Mouse (Mus musculus): ENCODE results near the gene Dnajb3. TPM values are rescaled to one million over a fixed set of nuclear protein-coding genes. Genes with fewer than 3 reads are reported as not detected.
"Not testable (repeated sequence)": the region's sequence is repeated elsewhere in the genome, so short reads cannot be mapped to it uniquely, and the experiment has no call there.

Dnajb3 gene
- total RNA-seq, 2 experiments from 2014 or later, result 0.27 TPM; not detected in 1

GRCm38 (mm10) chr1:88231803-88232499 lies 26.4 kb upstream of the Dnajb3 start:
- no peak for DNase-seq

DNA sequence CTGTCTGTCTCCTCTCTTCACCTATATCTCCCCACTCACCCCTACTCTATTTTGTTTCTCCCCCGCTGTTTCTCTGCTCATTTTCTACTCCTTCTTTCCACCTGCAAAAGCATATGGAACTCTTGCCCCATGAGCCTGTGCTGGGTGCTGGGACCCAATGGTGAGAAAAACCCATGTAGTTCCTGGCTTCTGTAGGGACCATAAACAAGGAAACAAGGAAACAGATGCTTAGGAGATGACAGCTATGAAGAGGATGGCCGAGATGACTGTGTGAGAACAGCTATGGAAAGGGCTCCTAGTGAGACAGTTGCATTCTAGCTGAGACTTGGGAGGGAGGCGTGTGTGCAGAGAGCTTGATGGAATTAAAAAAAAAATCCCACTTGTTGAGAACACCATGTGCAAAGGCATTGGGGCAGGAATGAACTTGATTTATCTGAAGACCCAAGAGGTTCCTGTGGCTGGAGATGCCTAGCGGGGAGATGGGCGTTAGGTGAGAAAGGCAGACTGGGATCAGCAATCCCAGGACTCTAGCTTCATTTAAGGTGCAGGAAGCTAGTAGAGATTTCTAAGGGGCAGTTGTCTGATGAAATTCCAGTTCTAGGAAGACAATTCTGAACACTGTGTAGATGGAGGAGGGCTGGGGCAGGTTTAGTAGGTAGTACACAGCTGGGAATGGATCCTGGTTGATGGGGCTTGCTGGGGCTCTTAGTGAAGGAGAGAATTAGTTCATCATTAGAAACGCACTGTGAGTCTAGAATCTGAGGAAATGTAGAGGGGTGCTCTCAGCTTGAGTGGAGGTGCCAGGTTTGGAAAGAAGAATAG lies 25.6 kb upstream of the Dnajb3 start:
- DNase-seq, result no peak

DNA sequence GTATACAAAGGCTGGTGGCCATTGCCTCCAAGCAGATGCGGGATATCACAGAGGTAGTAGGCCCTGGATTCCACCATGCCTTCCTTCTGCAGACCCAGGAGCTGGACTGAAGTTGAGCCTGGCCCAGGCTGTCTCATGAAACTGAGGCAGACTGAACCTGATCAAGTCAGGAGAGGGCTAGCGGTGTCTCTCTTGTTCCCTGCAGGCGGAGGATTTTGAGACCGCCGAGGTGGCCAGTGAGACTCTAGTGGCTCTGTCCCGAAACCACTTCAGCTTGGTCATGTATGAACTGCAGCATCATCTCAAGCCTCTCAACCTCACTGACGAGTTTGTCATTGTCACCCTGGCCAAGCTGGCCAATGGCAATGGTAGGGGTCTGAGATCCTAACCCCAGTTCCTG lies 24.8 kb upstream of the Dnajb3 start:
- DNase-seq, result no peak

- DNase-seq, result no peak
Observed at GRCm38 (mm10) chr1:88229986-88230385, 24.4 kb upstream of the Dnajb3 start.

DNA sequence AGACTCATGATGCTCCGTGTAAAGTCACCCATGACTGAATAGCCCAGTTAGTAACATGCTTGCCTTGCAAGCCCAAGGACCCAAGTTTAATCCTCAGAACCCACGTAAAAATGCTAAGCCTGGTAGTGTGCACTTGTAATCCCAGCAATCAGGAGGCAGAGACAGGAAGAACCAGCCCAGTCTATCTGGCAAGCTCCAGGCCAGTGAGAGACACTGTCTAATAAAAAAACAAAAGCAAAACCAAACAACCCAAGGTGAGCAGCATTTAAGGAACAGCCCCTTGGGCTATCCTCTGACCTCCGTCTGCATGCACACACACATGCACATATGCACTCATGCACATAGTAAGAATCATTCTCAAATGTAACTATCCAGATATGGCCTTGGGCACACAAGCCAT lies 24.0 kb upstream of the Dnajb3 start:
- DNase-seq, result no peak

DNA sequence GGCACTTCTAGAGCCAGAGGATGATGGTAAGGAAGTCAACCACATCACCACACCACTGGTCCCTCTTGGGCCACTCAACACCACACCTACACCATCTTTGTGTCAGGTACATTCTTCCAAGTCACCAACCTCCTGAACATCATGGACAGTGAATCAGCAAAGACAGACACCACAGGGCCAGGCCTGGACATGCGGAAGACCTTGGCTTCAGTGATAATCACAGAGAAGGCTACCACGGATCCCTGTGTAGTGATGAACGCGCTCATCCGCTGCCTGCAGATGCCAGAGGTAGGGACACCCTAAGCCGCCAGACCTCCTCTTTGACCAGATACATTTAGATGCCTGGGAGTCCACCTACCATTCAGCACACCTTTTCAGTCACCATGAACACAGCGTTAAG lies 22.5 kb upstream of the Dnajb3 start:
- peak; percentile 19 for DNase-seq

- DNase-seq, result peak; percentile 7
Observed at GRCm38 (mm10) chr1:88227482-88227881, 21.9 kb upstream of the Dnajb3 start.

DNA sequence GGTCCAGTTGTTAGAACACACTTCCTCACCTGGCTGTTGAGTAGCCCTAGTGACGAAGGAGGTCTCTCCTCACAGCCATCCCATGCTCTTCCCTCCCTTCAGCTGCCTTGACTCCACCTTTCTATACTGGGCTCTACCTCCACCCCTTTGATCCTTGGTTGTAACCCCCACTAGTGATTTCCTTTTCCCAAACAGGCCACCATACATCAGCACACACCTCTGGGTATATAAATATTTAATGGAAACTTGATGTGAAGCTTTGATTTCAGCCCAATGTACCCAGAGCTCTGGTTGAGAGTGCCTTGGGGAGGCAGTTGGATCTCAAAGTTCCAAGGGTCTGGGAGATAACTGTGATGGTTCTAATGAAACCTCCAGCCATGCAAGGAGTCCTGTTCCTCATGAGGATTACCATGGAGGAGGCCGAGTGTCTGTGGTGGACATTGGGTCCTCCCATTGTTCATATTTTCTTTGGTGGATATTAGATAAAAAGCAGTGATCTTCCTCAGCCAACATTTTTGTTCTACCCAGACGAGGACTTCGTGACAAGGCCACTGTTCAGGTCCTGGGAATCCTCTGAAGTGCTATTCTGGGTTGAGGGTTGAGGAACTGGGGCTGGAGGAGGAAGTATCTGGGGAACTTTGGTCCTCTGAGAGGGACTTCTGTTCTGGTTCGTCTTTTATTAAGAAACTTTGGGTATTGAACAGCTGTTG lies 21.2 kb upstream of the Dnajb3 start, which contains the start of gene Mroh2a:
Gene Mroh2a, plus strand, starts transcription at position 317 of the 710 bp plus-strand sequence.
- peak; percentile 12 for DNase-seq

DNA sequence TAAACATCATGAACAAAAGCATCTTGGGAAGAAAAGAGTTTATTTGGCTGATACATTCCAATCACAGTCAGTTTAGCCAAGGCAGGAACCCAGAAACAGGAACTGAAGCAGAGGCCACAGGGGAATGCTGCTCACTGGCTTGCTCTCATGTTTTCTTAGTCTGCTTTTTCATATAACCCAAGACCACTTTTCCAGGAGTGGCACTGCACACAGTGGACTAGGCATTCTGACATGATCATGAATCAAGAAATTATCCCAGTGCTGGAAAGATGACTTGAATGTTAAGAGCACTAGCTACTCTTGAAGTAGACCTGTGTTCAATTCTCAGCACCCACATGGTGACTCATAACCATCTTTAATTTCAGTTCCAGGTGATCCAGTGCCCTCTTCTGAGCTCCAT lies 20.2 kb upstream of the Dnajb3 start:
- peak; percentile 5 for DNase-seq

DNA sequence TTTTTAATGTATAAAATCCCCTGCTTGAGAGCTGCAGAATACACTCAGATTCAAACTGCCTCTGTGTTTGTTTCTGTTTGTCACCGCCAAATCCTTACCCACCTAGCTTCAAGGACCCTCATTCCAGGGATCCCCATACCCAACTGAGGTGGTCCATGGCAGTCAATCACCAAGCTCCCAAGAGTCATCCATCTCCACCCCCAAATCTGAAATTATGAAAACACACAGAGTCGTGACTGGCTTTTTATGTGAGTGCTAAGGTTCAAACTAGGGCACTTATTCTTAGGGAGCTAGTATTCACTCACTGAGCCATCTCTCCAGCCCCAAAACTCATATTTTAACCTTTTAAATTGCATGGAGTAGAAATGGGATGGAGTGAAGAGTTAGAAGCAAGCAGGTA lies 19.7 kb upstream of the Dnajb3 start:
- not testable (repeated sequence) for DNase-seq

DNA sequence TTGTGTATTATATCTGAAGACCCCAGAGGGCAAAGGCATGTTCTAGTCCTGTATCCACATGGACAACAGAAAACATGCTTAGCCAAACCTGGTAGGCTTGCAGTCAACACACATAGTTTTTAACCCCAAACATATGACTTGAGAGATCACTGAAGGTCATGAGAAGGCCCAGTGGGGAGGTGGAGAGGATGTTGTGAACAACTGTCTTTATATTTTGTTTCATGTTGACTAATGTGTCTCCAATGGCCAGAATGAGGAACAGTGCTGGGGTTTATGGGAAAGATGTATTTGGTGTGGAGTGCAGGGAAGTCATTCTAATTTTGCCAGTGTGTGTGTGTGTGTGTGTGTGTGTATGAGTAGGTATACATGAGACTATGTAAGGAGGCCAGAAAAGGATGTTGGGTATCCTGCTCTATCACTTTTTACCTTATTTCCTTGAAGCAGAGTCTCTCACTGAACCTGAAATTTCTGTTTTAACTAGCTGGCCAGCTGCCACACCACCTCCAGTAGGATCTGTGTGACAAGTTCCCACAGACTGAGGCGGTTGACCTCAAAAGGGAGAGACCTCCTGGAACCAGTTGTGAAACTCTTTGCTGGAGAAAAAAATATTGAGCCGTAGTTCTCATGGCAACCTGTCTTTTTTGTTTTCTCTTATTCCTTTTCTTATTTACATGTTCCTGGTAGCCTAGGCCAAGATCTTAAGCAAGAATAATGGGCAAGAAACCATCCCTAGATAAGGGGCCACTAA lies 18.6 kb upstream of the Dnajb3 start:
- peak; percentile 4 for DNase-seq

- peak; percentile 10 for DNase-seq
Observed at GRCm38 (mm10) chr1:88223591-88223990, 18.0 kb upstream of the Dnajb3 start.

DNA sequence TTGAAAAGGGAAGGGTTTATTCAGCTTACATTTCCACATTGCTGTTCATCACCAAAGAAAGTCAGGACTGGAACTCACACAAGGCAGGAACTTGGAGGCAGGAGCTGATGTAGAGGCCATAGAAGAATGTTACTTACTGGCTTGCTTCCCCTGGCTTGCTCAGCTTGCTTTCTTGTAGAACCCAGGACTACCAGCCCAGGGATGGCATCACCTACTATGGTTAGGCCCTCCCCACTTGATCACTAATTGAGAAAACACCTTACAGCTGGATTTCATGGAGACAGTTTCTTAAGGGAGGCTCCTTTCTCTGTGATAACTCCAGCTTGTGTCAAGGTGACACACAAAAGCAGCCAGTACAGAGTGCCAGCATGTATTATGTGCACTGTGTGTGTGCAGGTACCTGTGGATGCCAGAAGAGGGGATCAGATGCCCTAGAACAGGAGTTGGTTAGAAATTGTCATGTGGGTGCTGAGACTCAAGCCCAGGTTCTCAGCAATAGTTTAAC lies 17.5 kb upstream of the Dnajb3 start:
- peak; percentile 6 for DNase-seq

- DNase-seq, result no peak
Observed at GRCm38 (mm10) chr1:88222216-88222615, 16.6 kb upstream of the Dnajb3 start.

GRCm38 (mm10) chr1:88220336-88220735 lies 14.8 kb upstream of the Dnajb3 start:
- DNase-seq, result peak; percentile 12

GRCm38 (mm10) chr1:88219054-88219453 lies 13.5 kb upstream of the Dnajb3 start:
- DNase-seq, result peak; percentile 8

DNA sequence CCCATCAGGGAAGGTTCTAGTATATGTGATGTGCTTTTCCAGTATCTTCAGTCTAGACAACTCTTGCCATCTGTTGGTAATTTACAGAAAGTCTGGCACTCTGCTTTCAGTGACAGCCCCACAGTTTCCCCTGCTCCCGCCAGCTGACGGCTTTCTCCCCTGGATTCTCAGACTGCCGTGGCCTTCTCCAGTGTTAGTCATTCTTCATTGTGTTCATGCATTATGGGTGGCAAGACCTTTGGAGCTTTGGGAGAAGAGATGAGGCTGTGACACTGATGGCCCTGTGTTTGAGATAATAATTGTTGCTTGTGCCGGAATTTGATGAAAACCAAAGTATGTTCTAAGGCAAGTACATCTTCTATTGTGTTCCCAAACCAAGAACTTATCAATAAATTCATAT lies 13.0 kb upstream of the Dnajb3 start:
- DNase-seq, result peak; percentile 3

DNA sequence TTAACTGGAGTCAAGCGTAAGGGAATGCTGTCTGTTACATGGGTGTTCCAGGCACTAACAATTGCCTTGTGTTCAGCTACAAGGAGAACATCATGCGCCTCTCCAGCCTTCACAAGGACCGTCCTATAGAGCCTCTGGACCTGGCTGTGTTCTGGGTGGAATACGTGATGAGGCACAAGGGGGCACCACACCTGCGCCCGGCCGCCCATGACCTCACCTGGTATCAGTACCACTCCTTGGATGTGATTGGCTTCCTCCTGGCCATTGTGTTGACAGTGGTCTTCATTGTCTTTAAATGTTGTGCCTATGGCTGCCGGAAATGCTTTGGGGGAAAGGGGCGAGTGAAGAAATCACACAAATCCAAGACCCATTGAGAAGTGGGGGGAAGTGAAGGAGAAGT lies 12.5 kb upstream of the Dnajb3 start:
- DNase-seq, result peak; percentile 10

GRCm38 (mm10) chr1:88217576-88217975 lies 12.0 kb upstream of the Dnajb3 start:
- DNase-seq, result peak; percentile 4

- DNase-seq, result no peak
Observed at GRCm38 (mm10) chr1:88217144-88217543, 11.6 kb upstream of the Dnajb3 start.

DNA sequence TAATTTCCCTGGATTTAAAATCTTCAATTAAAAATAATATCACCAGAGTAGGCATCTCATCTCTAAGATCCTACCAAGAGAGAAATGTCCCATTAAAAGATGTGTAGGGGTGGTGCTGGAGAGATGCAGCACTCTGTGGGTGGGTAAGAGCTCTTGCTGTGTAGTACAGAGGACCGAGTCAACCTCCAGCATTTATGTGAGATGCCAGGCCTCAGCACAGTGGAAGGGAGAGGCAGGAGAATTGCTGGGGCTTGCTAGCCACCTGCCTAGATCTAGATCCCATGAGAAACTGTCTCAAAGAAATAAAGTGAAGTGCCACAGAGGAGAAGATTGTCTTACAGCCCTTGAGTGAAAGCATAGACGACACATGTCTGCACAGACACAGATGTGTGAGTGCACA lies 11.0 kb upstream of the Dnajb3 start:
- peak; percentile 4 for DNase-seq

Measured in gastrocnemius, postnatal 25 days (tissue).